Mouse (Mus musculus) limb, embryonic 10.5 days (tissue): ENCODE data around the gene Sympk. TPM values are rescaled to one million over a fixed set of nuclear protein-coding genes. Genes with fewer than 3 reads are reported as not detected.

ENCODE experiments used
- DNase-seq: peaks from one replicate; pipeline ENCODE4 v3.0.0-alpha.2; 2017; ENCODE audit warnings: low spot score
- H3K27ac ChIP-seq: fragments of 300-500 bp; sonication (generic); 2 replicates; pipeline ENCODE4 v1.5.1; 2016; ENCODE audit warnings: mild to moderate bottlenecking
- H3K27me3 ChIP-seq: fragments of 300-500 bp; sonication (generic); 2 replicates; pipeline ENCODE4 v1.6.1; 2016; ENCODE audit warnings: low read depth, mild to moderate bottlenecking; ENCODE audit not compliant: poor library complexity, severe bottlenecking
- H3K36me3 ChIP-seq: fragments of 300-500 bp; sonication (generic); 2 replicates; pipeline ENCODE4 v1.6.1; 2016; ENCODE audit warnings: mild to moderate bottlenecking, moderate library complexity
- H3K4me1 ChIP-seq: fragments of 300-500 bp; sonication (generic); 2 replicates; pipeline ENCODE4 v1.6.1; 2016
- H3K4me3 ChIP-seq: fragments of 300-500 bp; sonication (generic); 2 replicates; pipeline ENCODE4 v1.5.1; 2016; ENCODE audit warnings: mild to moderate bottlenecking, moderate library complexity
- H3K9me3 ChIP-seq: fragments of 300-500 bp; sonication (generic); replicated peaks from 2 replicates; pipeline ENCODE4 v1.6.1; 2016; ENCODE audit warnings: mild to moderate bottlenecking
- WGBS: fragments of 180-500 bp; shearing (Covaris S2); methylation state at CpG from one replicate; pipeline ENCODE4 v1.1.7; 2016; 5-methylcytosine and 5-hydroxymethylcytosine counted together
- polyA plus RNA-seq: library from polyadenylated mRNA; unstranded; fragments of >200 nt; fragmentation: Nextera tagmentation; extraction: Ambion mirVana; gene quantifications from 2 replicates; pipeline ENCODE4 v1.2.1, GENCODE M21; 2016

Sympk gene
- polyA plus RNA-seq, 1 experiment from 2014 or later = 50.4 TPM

DNA sequence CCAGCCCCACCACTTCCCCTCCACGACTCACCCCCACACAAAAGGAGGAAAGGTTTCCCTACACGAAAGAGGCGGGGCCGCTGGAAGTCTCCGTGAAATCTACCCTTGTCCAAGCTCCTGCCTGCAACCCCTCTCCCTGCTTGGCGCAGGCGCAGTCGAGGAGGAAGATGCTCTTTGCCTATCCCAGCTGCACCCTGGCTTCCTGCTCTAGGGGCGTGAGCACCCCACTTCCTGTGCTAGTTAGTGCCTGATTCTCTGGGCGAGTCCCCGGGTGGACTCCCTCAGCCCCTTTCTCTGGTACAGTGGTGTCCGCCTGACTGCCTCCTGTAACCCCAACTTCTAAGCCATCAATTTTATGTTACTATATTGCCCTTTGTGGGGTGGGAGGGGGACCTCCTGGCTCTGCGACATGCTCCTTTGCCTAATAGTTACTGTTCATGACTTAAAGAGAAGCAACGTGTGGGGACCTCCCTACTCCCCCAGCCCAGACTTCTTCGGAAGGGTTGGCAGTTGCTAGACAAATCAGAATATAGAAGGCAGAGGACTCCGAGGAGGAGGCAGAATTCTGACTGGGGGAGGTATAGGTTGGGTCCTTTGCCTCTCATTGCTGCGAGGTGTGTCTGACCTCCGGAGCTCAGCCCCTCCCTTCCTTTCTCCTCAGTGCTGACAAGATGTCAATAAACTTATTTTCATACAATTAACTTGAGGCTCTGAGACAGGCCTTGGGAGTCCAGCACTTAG lies 22.9 kb upstream of the Sympk start:
- Histone ChIP-seq H3K4me3 (peak overlapping the region; percentile 46), H3K27me3 (no peaks in the 10 kb centered on the region), H3K9me3 (no peaks in the 10 kb centered on the region), H3K27ac (peak overlapping the region; percentile 80), H3K36me3 (peaks cover 28% of the 10 kb centered on the region), H3K4me1 (peaks cover 55% of the 10 kb centered on the region)
- 31% methylated on average over 18 of the region's 18 CpGs for WGBS
- no peak for DNase-seq

DNA sequence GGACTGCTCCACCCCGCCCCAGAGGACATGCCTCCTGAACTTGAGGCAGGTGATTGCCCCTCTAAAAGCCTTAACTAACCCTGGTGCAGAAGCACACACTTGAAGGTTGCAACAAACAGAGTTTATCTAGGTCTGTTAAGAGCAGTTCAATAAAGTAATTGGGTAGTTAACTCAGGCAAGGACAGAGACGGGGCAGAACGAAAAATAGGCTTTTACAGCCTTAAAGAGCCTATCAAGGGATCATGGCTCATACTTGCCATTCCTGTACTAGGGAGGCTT lies 22.4 kb upstream of the Sympk start:
- DNase-seq = no peak
- no peaks in the 10 kb centered on the region for H3K9me3 ChIP-seq
- H3K4me1 ChIP-seq = peaks cover 60% of the 10 kb centered on the region
- no peaks in the 10 kb centered on the region for H3K27me3 ChIP-seq
- WGBS = 53% methylated on average over 3 of the region's 3 CpGs
- no peak overlapping the region; the same call in 1 of the 2 replicates for H3K27ac ChIP-seq
- peaks cover 28% of the 10 kb centered on the region for H3K36me3 ChIP-seq
- no peak overlapping the region; the same call in 1 of the 2 replicates for H3K4me3 ChIP-seq

DNA sequence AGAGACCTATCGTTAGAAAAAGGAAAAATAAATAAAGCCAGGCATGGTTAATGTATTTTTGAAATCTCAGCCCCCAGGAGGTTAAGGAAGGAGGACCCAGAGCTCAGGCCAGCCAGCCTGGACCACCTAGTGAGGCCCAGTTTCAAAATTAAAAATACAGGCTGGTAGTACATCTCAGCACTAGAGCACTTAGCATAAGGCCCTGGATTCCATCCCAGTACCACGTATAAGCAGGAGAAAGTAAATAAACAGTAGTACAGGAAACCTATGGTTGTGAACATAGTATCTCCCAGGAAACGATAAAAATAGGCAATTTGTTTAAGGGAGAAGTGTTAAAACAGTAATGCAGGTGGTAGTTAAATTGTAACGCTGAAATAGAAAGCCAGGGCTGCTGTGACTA lies 22.1 kb upstream of the Sympk start:
- 37% methylated on average over 4 of the region's 4 CpGs for WGBS
- Histone ChIP-seq H3K4me1 (peaks cover 63% of the 10 kb centered on the region), H3K4me3 (peak overlapping the region; percentile 53), H3K27ac (peak overlapping the region; percentile 87), H3K27me3 (no peaks in the 10 kb centered on the region), H3K36me3 (peaks cover 32% of the 10 kb centered on the region), H3K9me3 (no peaks in the 10 kb centered on the region)
- DNase-seq = no peak

DNA sequence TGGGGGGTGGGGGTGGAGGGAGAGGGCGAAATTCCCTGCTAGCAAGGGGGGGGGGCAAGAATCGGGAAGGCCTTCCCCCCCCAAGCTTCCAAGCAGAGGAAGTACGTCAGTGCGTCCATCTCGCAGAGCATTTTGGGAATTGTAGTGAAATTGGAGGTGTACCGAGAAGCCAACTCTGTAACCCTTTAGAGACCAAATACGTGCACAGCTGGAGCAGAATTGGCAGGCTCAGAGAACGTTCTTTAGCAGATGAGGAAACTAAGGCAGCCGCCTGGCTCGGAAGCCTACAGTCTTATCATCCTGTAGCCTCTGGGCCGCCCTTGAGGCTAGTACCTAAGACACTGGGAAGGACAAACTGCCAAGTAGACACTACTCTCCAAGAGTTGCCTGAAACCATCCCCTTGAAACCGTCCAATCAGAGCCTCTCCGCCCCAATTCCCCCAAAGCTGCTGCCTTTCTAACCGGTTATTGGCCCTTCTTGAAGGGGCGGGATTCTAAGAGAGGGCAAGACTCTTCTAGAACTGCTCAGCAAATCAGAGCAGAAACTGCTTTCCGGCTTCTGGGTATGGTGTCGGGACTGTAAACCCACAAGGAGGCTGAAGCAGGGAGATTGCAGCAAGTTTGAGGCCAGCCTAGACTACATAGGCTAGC lies 21.2 kb upstream of the Sympk start:
- peaks cover 72% of the 10 kb centered on the region for H3K4me1 ChIP-seq
- peak overlapping the region; percentile 87 for H3K27ac ChIP-seq
- DNase-seq = peak; percentile 80
- peak overlapping the region; percentile 53 for H3K4me3 ChIP-seq
- no peaks in the 10 kb centered on the region for H3K27me3 ChIP-seq
- peaks cover 32% of the 10 kb centered on the region for H3K36me3 ChIP-seq
- no peaks in the 10 kb centered on the region for H3K9me3 ChIP-seq
- 3% methylated on average over 17 of the region's 17 CpGs for WGBS

DNA sequence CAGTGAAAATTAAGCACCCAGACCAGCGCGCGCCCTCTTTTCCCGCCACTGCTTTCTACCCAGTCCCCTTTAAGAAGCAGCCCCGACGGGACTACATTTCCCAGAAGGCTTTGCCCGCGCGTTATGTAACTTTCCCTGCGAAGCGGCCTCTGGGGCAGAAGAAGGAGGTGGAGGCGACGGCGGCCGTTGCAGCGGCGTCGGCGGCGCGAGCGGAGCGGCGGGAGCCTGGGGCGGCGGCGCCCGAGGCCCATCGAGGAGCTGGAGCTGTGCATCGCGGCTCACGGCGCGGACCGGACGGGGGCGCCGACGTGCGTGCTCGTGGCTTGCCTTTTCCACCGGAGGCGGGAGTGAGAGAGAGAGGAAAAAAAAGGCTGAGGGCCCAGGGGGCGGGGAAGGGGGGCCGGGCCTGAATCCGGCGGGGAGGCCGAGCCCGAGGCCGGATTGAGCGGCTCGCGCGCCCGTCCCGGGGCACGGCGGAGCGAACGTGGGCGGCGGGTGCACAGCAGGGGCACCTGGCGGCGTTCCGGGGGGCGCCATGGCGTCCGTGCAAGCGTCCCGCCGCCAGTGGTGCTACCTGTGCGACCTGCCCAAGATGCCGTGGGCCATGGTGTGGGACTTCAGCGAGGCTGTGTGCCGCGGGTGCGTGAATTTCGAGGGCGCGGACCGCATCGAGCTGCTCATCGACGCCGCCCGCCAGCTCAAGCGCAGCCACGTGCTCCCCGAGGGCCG lies 20.1 kb upstream of the Sympk start, which contains the start of gene Irf2bp1:
Gene Irf2bp1 (plus strand): TSS at position 143 of the 729 bp plus-strand sequence.
- Histone ChIP-seq H3K27me3 (no peaks in the 10 kb centered on the region), H3K27ac (peak within 1 kb of the TSS; percentile 96), H3K4me1 (peaks cover 73% of the 10 kb centered on the region), H3K36me3 (peaks cover 34% of the 10 kb centered on the region), H3K4me3 (peak within 1 kb of the TSS; percentile 94), H3K9me3 (no peaks in the 10 kb centered on the region)
- DNase-seq = peak; percentile 95
- WGBS = 0% methylated on average over 83 of the region's 90 CpGs

DNA sequence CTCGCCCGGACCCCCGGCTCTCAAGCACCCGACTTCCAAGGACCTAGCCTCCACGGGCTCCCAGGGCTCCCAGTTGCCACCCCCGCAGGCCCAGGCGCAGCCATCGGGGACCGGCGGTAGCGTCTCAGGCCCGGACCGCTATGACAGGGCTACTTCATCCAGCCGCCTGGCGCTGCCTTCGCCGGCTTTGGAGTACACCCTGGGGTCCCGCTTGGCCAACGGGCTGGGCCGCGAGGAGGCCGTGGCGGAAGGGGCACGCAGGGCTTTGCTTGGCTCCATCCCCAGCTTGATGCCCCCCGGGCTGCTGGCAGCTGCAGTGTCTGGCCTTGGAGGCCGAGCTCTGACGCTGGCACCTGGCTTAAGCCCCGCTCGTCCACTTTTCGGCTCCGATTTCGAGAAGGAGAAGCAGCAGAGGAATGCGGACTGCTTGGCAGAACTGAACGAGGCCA lies 19.5 kb upstream of the Sympk start:
- Histone ChIP-seq H3K27ac (peak overlapping the region; percentile 96), H3K9me3 (no peaks in the 10 kb centered on the region), H3K4me3 (peak overlapping the region; percentile 94), H3K27me3 (no peaks in the 10 kb centered on the region), H3K4me1 (peaks cover 73% of the 10 kb centered on the region), H3K36me3 (peaks cover 34% of the 10 kb centered on the region)
- 8% methylated on average over 34 of the region's 34 CpGs for WGBS
- peak; percentile 61 for DNase-seq

DNA sequence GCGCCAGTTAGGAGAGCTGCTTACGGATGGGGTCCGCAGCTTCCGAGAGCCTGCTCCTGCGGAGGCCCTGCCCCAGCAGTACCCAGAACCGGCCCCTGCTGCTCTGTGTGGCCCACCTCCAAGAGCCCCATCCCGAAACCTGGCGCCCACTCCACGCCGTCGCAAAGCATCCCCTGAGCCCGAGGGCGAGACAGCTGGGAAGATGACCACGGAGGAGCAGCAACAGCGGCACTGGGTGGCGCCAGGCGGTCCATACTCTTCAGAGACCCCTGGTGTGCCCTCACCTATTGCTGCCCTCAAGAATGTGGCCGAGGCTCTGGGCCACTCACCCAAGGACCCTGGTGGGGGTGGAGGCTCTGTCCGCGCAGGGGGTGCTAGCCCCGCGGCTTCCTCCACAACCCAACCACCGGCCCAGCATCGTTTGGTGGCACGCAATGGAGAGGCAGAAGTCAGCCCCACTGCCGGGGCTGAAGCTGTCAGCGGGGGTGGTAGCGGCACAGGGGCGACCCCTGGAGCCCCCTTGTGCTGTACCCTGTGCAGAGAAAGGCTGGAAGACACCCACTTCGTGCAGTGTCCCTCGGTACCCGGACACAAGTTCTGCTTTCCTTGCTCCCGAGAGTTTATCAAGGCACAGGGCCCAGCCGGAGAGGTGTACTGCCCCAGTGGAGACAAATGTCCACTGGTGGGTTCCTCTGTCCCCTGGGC lies 18.6 kb upstream of the Sympk start:
- Histone ChIP-seq H3K27me3 (no peaks in the 10 kb centered on the region), H3K4me3 (peak overlapping the region; percentile 94), H3K4me1 (peaks cover 69% of the 10 kb centered on the region), H3K27ac (no peak overlapping the region), H3K36me3 (peaks cover 34% of the 10 kb centered on the region), H3K9me3 (no peaks in the 10 kb centered on the region)
- 83% methylated on average over 34 of the region's 34 CpGs for WGBS
- DNase-seq = peak; percentile 31

DNA sequence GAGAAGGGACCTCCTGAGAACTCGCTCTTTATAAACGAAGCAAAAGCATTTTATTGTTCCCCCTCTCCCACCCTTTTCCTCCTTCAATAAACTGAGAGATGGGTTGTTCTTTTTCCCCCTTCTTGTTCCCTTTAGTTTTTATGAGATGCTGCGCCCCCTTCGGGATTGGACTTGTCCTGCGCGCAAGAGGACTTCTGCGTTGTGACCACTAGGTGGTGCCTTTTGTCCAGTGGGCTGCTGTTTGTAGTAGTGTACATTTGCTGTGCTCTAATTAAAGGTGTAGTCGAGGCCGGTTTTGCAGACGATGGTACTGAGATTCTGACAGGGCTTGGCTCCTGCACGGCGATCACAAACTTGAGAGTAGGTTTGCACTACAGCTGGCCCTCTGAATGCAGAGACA lies 17.7 kb upstream of the Sympk start:
- no peaks in the 10 kb centered on the region for H3K9me3 ChIP-seq
- peak overlapping the region; percentile 94 for H3K4me3 ChIP-seq

DNA sequence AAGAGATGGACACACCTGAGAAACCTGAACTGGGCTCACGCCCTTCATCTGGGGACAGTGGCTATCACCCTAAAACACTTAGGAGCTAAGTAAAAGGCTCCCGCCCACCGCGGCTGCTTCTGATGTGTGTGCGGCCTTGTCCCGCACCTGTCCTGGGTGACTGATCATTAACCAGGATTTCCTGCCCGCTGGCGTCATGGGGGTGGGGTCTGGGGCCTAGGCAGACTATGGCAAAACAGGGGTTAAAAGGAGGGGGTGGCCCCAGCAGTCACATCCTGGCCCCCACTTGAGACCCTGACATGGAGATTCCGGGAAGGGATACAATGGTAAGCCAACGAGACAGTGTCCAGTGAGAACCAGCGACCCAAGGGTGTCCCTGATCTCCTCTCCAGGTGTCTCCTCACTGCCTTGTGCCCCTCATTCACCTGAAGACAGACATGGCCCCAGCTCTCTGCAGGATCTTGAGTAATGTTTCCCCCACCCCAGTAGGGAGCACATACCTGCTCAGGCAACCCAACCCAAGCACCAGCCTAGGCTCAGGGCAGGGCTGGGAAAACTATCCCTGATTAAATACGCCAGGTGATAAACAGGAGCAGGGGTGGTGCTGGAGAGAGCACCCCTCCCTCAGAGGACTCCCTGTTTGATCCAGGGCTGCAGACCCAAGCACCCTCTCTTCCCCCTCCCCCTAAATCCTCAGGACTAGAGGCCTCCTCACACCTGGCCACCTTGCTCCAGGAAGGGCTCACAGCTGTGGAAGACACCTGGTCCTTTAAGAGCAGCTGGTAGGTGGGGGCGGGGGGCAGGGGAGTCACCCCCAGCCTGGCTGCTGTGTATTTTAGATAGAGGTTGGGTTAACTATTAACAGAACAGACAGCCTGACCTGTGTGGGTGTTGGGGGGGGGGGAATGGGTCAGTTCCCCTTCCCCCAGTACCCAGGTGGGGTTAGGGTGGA lies 16.9 kb upstream of the Sympk start:
- peaks cover 34% of the 10 kb centered on the region for H3K36me3 ChIP-seq
- peak; percentile 29 for DNase-seq
- 0 out of 2 replicates have a peak overlapping the region, but pooled peaks have one; percentile 14 for H3K27ac ChIP-seq
- no peaks in the 10 kb centered on the region for H3K9me3 ChIP-seq
- H3K27me3 ChIP-seq = no peaks in the 10 kb centered on the region
- 79% methylated on average over 13 of the region's 13 CpGs for WGBS
- H3K4me3 ChIP-seq = peak overlapping the region; percentile 94; the same call in 1 of the 2 replicates
- peaks cover 60% of the 10 kb centered on the region for H3K4me1 ChIP-seq

More for the DNA sequence above, 17.7 kb upstream of the Sympk start:
- peaks cover 34% of the 10 kb centered on the region for H3K36me3 ChIP-seq
- no peaks in the 10 kb centered on the region for H3K27me3 ChIP-seq
- H3K4me1 ChIP-seq = peaks cover 60% of the 10 kb centered on the region
- WGBS = 11% methylated on average over 12 of the region's 12 CpGs
- DNase-seq = peak; percentile 80
- H3K27ac ChIP-seq = no peak overlapping the region

DNA sequence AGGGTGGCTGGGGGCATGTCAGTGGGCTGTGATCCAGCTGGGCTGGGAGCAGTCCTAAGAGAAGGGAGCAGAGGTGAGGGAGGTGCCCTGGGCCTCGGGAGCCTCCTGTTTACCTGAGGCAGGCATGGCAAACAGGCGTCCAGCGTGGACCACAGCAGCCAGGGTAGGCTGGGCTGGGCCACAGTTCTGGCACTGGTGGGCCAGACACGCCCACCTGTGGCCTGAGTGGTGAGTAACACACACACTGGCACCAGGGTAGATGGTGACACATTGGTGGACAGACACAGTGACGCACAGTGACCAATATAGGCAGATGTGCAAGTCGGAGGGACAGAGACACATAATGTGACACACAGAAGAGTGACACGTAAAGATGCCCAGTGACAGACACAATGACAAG lies 13.6 kb upstream of the Sympk start:
- Histone ChIP-seq H3K36me3 (peaks cover 26% of the 10 kb centered on the region), H3K27ac (no peak overlapping the region), H3K4me1 (peaks cover 48% of the 10 kb centered on the region), H3K27me3 (no peaks in the 10 kb centered on the region), H3K9me3 (no peaks in the 10 kb centered on the region), H3K4me3 (no peak overlapping the region)
- DNase-seq = peak; percentile 28
- whole genome bisulfite sequencing = 87% methylated on average over 7 of the region's 7 CpGs

DNA sequence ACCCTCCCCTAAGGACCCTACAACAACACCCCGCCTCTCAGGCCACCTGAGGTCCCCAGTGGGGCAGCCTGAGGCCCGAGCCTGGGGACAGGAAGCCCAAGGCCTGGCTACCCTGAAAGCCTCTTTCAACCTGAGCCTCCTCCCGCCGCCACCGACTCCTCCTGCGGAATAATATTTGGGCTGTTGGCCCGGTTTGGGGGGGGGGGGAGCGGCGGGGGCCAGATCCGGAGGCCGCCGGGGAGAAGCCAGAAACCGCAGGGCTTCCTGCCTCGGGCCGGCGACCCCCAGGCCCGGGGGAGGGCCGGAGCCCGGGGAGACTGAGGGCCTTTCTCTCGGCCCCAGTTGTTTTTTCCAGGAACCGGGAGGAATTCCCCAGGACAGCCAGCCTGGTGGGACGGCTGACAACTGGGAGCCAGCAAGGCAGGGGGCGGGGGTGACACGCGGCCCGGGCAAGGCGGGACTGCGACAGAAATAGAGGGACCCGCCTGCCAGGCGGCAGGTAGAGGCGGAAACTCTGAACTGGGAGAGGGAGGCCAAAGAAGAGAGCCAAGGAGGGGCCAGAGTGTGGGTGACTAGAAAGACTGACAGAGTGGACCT lies 12.1 kb upstream of the Sympk start:
- Histone ChIP-seq H3K27me3 (no peaks in the 10 kb centered on the region), H3K9me3 (no peaks in the 10 kb centered on the region), H3K36me3 (peaks cover 10% of the 10 kb centered on the region), H3K4me3 (peak overlapping the region; percentile 54), H3K4me1 (peaks cover 33% of the 10 kb centered on the region), H3K27ac (peak overlapping the region; percentile 84)
- WGBS = 3% methylated on average over 31 of the region's 31 CpGs
- peak; percentile 64 for DNase-seq
